Mouse (Mus musculus) adipocyte (in vitro differentiated cells): ENCODE measurements at regions not wholly inside any gene's neighbourhood (a gene's known extent, or its start where the extent isn't known, plus 50 kb on each side); places are given as distances from the start of the nearest gene placed in this dataset.

Experiments
- DNase-seq: peaks from one replicate; pipeline ENCODE4 v3.0.0-alpha.2; 2016; ENCODE audit warnings: low spot score

GRCm38 (mm10) chr13:103472216-103472615, 137.9 kb upstream of the Mast4 start:
- no peak for DNase-seq

DNA sequence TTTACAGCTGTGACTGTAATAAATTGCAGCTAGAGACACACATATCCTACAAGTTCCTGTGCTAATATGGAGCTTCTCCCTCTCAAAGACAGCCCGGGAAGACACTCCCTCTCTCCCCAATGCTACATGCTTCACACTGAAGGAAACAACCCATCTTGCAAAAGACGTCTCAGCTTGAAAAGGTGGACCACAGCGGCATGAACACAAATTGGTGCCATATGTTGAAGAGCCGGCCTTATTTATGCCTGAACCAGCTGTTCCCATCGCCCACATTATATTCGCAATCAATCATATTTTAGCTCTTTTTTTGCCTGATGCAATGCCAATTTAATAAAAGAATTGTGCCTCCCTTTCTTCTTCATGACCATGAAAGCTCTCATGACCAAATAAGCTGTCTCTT, 135.8 kb upstream of the Mast4 start:
- no peak for DNase-seq

DNA sequence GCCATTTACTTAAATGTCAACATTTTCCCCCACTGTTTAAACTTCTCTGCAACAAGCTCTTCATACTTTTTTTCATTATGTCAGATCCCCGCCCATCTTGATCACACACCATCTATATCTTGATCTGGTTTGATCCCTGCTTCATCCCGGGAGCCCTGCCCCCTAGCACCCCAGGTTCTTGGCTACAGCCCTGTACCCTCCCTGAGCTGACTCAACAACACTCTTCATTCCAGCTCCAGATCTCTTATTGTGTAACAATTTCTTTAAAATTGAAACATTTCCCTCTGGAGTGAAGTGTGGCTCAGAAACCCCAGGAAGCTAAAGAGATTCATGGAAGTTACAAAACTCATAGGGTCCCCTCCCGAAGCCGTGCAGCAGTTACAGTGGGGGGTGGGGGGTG, 126.2 kb upstream of the Mast4 start:
- DNase-seq = peak; percentile 49

DNA sequence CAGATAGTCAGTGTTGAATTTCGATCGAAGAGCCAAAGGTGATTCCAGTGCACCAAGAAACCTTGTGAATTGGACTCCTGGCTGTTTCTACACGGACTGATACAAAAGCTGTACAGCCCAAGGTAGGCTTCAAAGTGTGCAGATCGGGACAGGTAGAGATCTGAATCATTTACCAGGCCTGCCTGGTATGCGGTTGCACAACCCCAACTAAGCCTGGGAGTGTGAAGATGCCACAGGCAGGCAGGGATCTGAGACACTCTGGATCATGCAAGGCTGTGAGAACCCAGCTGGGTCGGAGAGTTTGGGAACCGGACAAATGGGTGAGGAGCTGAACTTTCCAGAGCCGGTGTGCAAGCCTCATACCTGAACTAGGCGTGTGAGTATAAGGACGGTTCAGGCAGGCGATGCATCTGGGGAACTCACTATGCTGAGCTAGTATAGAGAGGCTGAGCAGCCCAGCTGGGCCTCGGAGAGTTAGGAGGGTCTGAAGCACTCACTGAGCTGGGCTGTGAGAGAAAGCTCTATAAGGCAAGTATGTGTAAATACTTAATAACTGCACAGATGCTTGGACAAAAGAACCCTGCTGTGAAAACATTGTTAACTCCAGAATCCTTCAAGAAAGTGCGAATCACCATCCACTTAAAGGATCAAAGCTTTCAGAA, 125.3 kb upstream of the Mast4 start:
- DNase-seq = no peak

- DNase-seq = no peak
These were observed 118.5 kb upstream of the Mast4 start for GRCm38 (mm10) chr13:103452837-103453236.

DNA sequence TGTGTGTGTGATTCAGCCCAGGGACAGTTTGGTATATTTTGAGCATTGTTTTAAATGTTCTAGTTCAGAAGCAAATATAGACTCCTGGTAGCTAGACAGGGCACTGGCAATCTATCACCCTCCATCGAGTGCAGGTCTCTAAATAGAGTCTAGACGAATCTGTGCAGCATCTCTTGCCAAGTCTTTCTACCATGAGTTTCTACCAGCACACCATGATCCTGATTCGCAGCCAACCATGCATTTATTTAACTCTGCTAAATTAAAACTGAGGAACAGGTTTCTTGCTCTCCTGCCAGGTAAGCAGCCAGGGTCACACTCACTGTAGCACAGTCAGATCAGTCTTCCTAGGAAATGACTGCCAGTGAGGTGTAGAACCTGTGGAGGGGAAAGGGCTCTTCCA, 96.3 kb upstream of the Mast4 start:
- no peak for DNase-seq

GRCm38 (mm10) chr13:103424011-103424410, 89.7 kb upstream of the Mast4 start:
- peak; percentile 58 for DNase-seq

- DNase-seq = no peak
These were observed 89.1 kb upstream of the Mast4 start for GRCm38 (mm10) chr13:103423417-103423816.

- DNase-seq = no peak
These were observed 88.7 kb upstream of the Mast4 start for GRCm38 (mm10) chr13:103422997-103423396.

DNA sequence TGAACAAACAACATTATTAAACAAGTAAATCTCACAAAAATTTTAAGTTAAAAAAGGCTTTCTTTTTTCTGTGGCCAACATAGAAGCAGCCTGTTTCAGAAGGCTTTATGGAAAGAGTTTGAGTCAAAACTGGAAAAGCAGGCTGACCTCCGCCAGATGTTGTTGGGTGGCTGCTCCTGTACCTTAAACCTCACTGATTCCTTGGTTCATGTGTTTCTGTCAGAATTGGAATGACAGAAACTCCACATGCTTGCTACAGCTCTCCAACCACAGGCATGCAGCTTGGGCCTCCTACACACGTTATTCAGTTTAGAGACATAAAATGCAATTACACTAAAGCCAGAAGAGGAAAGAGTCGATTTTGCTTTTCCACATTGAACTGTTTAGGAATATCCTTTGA, 84.8 kb upstream of the Mast4 start:
- no peak for DNase-seq

DNA sequence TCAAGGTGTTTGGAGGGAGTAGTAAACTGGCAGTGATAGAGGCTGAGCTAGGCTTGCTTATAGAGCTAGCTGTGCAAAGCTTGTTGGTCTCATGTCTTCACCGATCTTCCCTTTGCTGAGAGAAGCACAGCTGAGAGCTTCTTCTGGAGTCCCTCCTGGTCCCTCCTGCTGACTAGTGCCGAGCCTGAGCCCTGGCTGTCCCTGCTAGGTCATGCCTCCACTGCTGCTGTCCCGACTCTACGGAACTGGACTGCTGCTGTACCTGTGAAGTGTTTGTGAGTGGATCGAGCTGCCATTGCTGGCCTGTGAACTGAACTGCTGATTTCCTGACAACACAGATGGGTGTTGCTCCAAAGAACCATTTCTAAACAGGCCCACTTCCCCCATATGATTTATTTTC, 83.0 kb upstream of the Mast4 start:
- DNase-seq = no peak

- no peak for DNase-seq
These were observed 81.0 kb upstream of the Mast4 start for GRCm38 (mm10) chr13:103415335-103415734.

GRCm38 (mm10) chr13:103412566-103412965, 78.3 kb upstream of the Mast4 start:
- DNase-seq = no peak

DNA sequence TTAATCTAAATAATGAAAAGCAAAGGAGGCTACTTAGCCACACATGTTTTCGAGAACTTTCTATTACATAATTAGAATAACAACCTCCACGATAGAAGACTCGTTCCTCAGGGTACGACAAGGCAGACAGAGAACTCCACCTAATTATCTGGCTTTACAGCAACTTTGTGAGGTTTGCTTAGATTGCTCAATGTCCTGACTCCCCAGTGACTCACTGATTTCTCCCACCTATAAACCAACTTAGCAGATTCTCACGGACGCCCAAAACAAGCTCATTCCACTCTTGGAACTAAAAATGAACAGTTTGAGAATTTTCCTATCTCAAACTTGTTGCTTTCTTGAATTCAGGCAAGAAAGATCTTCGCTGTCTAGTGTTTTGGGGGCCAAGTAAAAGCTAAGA, 75.0 kb upstream of the Mast4 start:
- no peak for DNase-seq

DNA sequence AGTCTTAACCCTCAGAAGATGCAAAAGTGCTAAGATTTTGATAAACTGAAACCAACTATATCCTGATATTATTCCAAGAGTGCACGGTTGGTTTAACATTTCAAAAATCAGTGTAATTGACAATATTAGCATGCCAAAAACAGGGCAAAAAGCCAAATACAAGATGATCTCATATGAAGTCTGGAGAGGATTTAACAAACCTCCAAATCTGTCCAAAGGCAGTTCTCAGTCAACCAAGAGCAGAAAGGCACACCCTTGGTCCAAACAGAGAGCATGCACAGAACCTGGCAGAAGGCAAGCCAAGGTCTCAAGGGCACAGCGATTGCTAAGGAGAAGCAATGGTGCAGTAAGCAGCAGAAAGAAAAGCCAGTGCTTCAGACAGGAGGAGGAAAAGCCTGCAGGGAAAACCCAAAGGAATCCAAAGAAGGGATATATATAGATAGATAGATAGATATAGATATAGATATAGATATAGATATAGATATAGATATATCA, 62.3 kb upstream of the Mast4 start:
- DNase-seq = peak; percentile 71

DNA sequence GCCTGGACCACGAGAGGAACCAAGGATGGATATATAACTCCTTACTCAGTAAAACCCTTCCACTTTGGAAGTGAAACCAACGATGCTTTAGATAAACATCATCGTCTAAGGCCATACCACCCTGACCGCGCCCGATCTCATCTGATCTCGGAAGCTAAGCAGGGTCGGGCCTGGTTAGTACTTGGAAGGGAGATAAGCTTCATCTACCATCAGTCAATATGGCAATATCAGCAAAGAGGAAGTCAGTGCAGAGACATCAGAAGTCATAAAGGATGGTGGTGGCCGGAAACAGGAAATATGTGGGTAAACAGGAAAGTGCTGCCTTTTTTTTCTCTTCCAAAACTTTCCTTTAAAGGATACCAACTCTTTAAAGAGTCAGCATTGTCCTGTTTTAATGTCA, 61.8 kb upstream of the Mast4 start:
- no peak for DNase-seq

- no peak for DNase-seq
These were observed 58.3 kb upstream of the Mast4 start for GRCm38 (mm10) chr13:103392581-103392980.

GRCm38 (mm10) chr13:103391396-103391795, 57.1 kb upstream of the Mast4 start:
- no peak for DNase-seq

- DNase-seq = no peak
These were observed 56.7 kb upstream of the Mast4 start for GRCm38 (mm10) chr13:103390991-103391390.

DNA sequence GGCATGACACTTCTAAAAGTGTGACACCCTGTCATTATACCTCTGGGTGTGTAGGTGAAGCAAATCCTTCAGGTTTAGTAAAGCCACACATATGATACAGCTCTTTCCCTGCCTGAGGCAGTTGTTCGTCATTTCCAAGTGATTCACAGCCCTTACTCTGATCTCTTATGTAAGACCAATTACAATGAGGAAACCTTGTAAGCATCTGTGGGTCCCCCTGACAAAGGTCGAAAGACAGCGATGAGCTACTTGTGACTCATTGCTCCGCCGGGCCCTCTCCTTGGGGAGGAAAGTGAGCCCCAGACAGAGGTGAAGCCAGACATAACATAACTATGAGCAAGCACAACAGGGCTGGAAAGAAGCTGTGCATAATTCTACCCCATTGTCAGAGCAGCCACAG, 52.7 kb upstream of the Mast4 start:
- DNase-seq = no peak
